Mouse (Mus musculus) lung, postnatal 0 days (tissue): ENCODE measurements around the gene Gm20532. TPM values are rescaled to one million over a fixed set of nuclear protein-coding genes. Genes with fewer than 3 reads are reported as not detected.

Source experiments
- ATAC-seq: fragments of 200-750 bp; cut with Nextera tagmentation; 2 replicates; pipeline ENCODE4 v1.8.0; 2017; ENCODE audit warnings: moderate library complexity
- DNase-seq: peaks from one replicate; pipeline ENCODE4 v3.0.0-alpha.2; 2016; ENCODE audit warnings: low spot score
- H3K27ac ChIP-seq: fragments of 300-500 bp; sonication (generic); 2 replicates; pipeline ENCODE4 v1.5.1; 2014; ENCODE audit warnings: antibody characterized with exemption, mild to moderate bottlenecking, low read length, mixed read lengths
- H3K27me3 ChIP-seq: fragments of 300-500 bp; sonication (generic); replicated peaks from 2 replicates; pipeline ENCODE4 v1.6.1; 2014; ENCODE audit warnings: low read length, mixed read lengths; ENCODE audit not compliant: insufficient read depth
- H3K36me3 ChIP-seq: fragments of 300-500 bp; sonication (generic); 2 replicates; pipeline ENCODE4 v1.6.1; 2014; ENCODE audit warnings: low read length, mixed read lengths; ENCODE audit not compliant: insufficient read depth
- H3K4me1 ChIP-seq: fragments of 300-500 bp; sonication (generic); 2 replicates; pipeline ENCODE4 v1.6.1; 2014; ENCODE audit warnings: antibody characterized with exemption, low read depth, low read length, mixed read lengths; ENCODE audit not compliant: insufficient read depth
- H3K4me2 ChIP-seq: fragments of 300-500 bp; sonication (generic); replicated peaks from 2 replicates; pipeline ENCODE4 v1.6.1; 2014; ENCODE audit warnings: low read depth, mild to moderate bottlenecking, low read length, moderate library complexity, mixed read lengths
- H3K4me3 ChIP-seq: fragments of 300-500 bp; sonication (generic); 2 replicates; pipeline ENCODE4 v1.5.1; 2014; ENCODE audit warnings: low read depth, low read length
- H3K9ac ChIP-seq: fragments of 300-500 bp; sonication (generic); replicated peaks from 2 replicates; pipeline ENCODE4 v1.6.1; 2014; ENCODE audit warnings: low read depth, mild to moderate bottlenecking
- H3K9me3 ChIP-seq: fragments of 300-500 bp; sonication (generic); 2 replicates; pipeline ENCODE4 v1.6.1; 2016; ENCODE audit warnings: low read length, mixed read lengths
- CTCF ChIP-seq: IDR thresholded peaks from 2 replicates; pipeline ENCODE4 v1.5.1; 2016; ENCODE audit warnings: antibody characterized with exemption, mild to moderate bottlenecking
- EP300 ChIP-seq: IDR thresholded peaks from 2 replicates; pipeline ENCODE4 v1.6.1; 2016; ENCODE audit warnings: antibody characterized with exemption, mild to moderate bottlenecking, control low read depth
- WGBS: fragments of 180-500 bp; shearing (Covaris S2); extraction: QIAGEN DNeasy Blood & Tissue Kit; methylation state at CpG from one replicate; pipeline ENCODE4 v1.1.7; 2014; 5-methylcytosine and 5-hydroxymethylcytosine counted together
- polyA plus RNA-seq: library from polyadenylated mRNA; unstranded; fragments of >200 nt; fragmentation: Nextera tagmentation; extraction: Ambion mirVana; gene quantifications from 2 replicates; pipeline ENCODE4 v1.2.1, GENCODE M21; 2015

Gene Gm20532
- polyA plus RNA-seq, 1 experiment from 2014 or later = not detected

DNA sequence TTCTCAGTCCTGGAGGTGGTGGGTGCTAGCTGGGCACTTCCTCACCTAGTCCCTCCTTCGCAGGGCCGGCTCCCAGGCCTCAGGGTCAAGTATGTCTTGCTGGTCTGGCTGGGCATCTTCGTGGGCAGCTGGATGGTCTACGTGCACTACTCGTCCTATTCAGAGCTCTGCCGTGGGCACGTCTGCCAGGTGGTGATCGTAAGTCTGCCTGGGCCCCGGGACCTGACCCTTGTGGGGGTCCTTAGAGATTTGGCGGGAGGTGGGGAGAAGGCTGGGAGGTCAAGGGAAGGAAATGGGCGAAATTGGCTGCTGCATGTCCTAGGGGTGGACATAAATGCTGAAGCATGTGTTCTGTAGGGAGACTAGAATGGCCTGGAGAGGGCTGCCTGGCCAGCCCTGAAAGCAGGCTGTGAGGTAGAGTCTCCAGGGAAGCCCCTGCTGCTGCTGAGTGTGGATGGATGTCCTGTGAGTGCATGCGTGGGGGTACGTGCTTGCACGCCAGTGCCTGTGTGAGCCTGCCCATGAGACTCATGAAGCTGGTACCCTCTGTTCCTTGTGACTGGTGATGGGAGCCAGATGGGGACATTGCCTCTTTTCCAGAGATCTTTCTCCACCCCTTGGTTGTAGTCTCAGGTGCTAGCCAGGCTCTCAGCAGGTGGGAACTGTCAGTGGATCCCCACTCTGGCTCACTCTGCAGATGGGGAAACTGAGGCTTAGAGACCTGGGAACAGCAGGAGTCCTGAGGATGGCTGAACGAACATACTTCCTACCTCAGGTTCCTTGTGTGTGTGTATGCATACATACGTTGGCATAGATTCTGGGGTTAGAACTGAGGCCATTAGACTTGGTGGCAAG is 46.3 kb downstream of the Gm20532 start:
- no peak overlapping the region for H3K27ac ChIP-seq
- H3K36me3 ChIP-seq = peaks cover 17% of the 10 kb centered on the region; the same call in 1 of the 2 replicates
- no peak overlapping the region for H3K9ac ChIP-seq
- no peak for TF ChIP-seq EP300
- TF ChIP-seq CTCF = no peak
- H3K4me1 ChIP-seq = no peaks in the 10 kb centered on the region
- WGBS = 74% methylated on average over 16 of the region's 16 CpGs
- H3K4me2 ChIP-seq = no peak overlapping the region
- H3K9me3 ChIP-seq = no peaks in the 10 kb centered on the region
- no peak overlapping the region for H3K4me3 ChIP-seq
- DNase-seq (no peak), ATAC-seq (no peak)
- no peaks in the 10 kb centered on the region for H3K27me3 ChIP-seq

DNA sequence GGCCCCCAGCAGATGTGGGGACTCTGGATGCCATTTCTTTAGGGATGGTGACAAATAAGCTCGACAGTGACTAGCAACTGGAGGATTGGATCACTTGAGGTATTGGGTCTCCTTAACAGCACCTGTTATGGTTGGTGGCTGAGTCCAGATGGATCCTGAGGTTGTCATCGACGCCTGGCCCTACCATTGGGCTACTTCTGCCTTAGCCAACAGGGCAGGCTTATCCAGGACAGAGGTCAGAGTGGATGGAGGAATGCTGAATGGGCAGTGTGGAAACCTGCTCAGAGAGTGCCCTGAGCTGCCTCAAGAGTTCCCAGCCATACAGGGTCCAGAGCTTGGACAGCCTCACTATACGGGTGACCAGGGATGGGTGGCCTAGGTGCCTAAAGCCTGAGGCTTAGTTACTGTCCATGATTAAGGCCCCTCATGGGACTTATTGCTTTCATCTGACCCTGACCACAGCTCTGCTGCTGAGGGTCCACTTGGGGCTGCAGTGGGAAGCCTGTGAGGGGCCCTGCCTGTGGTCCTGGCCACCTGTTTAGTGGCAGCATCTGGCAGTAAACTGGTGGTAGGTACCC is 47.6 kb downstream of the Gm20532 start:
- H3K9me3 ChIP-seq = no peaks in the 10 kb centered on the region
- H3K27me3 ChIP-seq = no peaks in the 10 kb centered on the region
- H3K4me3 ChIP-seq = no peak overlapping the region
- peaks cover 21% of the 10 kb centered on the region; the same call in 1 of the 2 replicates for H3K36me3 ChIP-seq
- H3K9ac ChIP-seq = no peak overlapping the region
- TF ChIP-seq EP300 = no peak
- TF ChIP-seq CTCF = no peak
- DNase-seq (no peak), ATAC-seq (no peak)
- H3K4me1 ChIP-seq = peaks cover 5% of the 10 kb centered on the region; the same call in 1 of the 2 replicates
- WGBS = 62% methylated on average over 4 of the region's 4 CpGs
- no peak overlapping the region for H3K4me2 ChIP-seq
- no peak overlapping the region for H3K27ac ChIP-seq

DNA sequence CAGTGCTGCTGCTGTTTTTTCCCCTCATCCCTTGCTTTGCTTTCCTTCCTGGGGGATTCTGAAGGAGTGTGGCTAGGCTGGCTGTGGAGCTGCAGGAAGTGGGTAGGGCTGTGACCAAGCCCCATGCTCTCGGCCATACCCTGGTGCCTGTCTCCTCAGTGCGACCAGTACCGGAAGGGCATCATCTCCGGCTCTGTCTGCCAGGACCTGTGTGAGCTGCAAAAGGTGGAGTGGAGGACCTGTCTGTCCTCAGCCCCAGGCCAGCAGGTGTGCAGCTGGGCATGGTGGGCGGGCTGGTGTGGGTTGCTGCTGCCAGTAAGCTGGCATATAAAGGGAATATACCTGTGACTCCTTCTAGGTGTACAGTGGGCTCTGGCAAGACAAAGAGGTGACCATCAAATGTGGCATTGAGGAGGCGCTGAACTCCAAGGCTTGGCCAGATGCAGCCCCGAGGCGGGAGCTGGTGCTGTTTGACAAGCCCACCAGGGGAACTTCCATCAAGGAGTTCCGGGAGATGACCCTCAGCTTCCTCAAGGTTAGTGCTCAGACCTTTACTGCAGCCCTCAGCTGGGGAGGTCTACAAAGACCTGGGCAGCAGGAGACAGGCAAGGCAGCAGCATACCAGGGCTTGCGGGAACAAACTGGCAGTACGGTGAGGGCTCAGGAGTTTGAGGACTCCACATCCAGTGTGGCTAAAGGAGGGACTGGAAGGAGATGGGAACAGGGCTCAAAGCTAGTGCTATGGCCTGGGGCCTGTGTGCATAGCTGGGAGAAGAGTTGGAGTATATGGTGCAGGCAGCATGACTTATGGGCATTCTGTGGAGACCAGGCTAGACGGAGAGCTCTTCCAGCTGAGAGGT is 48.4 kb downstream of the Gm20532 start:
- Histone ChIP-seq H3K27ac (no peak overlapping the region), H3K4me2 (no peak overlapping the region), H3K9ac (no peak overlapping the region), H3K36me3 (peaks cover 21% of the 10 kb centered on the region; the same call in 1 of the 2 replicates), H3K4me3 (no peak overlapping the region), H3K27me3 (no peaks in the 10 kb centered on the region), H3K4me1 (peaks cover 8% of the 10 kb centered on the region; the same call in 1 of the 2 replicates), H3K9me3 (no peaks in the 10 kb centered on the region)
- peak; percentile 39 for ATAC-seq
- peak; percentile 16 for DNase-seq
- 50% methylated on average over 12 of the region's 12 CpGs for WGBS
- no peak for TF ChIP-seq EP300
- no peak for TF ChIP-seq CTCF

DNA sequence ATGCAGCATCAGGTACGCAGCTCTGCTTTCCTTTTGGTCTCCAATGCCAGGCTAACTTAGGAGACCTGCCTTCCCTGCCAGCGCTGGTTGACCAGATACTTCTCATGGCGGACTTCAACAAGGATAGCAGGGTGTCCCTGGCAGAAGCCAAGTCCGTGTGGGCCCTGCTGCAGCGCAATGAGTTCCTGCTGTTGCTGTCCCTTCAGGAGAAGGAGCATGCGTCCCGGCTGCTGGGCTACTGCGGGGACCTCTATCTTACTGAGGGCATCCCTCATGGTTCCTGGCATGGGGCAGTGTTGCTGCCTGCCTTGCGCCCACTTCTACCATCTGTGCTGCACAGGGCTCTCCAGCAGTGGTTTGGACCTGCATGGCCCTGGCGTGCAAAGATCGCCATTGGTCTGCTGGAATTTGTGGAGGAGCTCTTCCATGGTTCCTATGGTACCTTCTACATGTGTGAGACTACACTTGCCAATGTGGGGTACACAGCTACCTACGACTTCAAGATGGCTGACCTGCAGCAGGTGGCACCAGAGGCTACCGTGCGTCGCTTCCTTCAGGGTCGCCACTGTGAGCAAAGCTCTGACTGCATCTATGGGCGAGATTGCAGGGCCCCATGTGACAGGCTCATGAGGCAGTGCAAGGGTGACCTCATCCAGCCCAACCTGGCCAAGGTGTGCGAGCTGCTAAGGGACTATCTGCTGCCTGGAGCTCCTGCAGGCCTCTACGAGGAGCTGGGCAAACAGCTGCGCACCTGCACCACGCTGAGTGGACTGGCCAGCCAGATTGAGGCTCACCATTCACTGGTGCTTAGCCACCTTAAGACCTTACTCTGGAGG is 49.3 kb downstream of the Gm20532 start:
- ATAC-seq (no peak), DNase-seq (no peak)
- H3K9ac ChIP-seq = no peak overlapping the region
- no peaks in the 10 kb centered on the region for H3K9me3 ChIP-seq
- H3K4me2 ChIP-seq = no peak overlapping the region
- TF ChIP-seq CTCF (no peak), EP300 (no peak)
- H3K27ac ChIP-seq = no peak overlapping the region
- H3K27me3 ChIP-seq = no peaks in the 10 kb centered on the region
- no peak overlapping the region for H3K4me3 ChIP-seq
- peaks cover 8% of the 10 kb centered on the region; the same call in 1 of the 2 replicates for H3K4me1 ChIP-seq
- H3K36me3 ChIP-seq = peaks cover 21% of the 10 kb centered on the region; the same call in 1 of the 2 replicates
- WGBS = 66% methylated on average over 21 of the region's 21 CpGs

DNA sequence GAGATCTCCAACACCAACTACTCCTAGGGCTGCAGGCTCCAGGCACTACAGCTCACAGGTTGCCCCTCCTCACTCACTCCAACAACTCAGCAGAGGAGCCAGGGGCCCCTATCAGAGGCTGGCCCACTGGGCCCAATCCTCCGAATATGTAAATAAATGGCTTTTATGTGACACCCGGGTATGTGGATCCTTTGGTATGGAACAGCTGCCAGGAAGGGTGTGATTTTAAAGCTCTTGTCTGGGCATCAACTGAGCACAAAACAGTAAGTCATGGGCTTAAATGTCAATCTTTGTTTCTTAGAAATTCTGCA is 49.8 kb downstream of the Gm20532 start:
- Histone ChIP-seq H3K4me3 (no peak overlapping the region), H3K9ac (no peak overlapping the region), H3K27ac (no peak overlapping the region), H3K27me3 (no peaks in the 10 kb centered on the region), H3K9me3 (no peaks in the 10 kb centered on the region), H3K4me1 (peaks cover 8% of the 10 kb centered on the region; the same call in 1 of the 2 replicates), H3K4me2 (no peak overlapping the region), H3K36me3 (peaks cover 21% of the 10 kb centered on the region; the same call in 1 of the 2 replicates)
- WGBS = 33% methylated on average over 2 of the region's 2 CpGs
- ATAC-seq = no peak
- DNase-seq = no peak
- TF ChIP-seq CTCF = no peak
- no peak for TF ChIP-seq EP300
